Mouse (Mus musculus): ENCODE results near the gene Mtmr14.

Gene Mtmr14

DNA sequence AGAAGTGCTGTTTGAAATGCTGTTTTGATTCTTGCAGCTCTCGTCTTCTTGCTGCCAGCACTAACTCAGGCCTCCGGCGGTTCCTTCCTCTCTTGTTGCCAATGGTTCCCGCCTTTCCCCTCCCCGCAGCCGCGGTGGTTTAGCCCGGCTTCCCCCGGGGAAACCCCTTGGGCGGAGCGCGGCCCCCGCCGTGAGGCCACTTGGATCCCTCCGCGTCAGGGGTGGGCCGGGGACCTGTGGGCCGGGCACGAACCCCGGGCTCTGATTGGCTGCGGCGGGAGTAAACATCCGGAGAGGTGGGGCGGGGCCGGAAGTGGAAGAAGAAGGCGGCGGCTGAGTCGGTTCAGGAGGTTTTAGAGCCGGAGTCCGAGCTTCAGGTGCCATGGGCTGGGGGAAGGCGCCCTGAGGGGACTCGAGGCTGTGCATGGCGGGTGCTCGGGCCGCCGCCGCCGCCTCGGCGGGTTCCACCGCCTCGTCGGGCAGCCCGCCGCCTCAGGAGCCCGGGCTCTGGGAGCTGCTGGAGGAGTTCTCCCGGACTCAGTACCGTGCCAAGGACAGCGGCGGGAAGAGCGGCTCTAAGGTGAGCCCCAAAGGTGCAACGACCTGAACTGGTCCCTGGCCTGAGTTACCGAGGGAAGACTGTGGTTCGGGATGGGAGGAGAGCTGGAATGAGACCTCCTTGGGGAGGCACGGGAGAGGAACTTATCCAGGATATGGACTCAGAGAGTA is at the start of gene Mtmr14:
Mtmr14 (plus strand) TSS at position 302 of the 729 bp plus-strand sequence.
- peak; percentile 99 for DNase-seq

DNA sequence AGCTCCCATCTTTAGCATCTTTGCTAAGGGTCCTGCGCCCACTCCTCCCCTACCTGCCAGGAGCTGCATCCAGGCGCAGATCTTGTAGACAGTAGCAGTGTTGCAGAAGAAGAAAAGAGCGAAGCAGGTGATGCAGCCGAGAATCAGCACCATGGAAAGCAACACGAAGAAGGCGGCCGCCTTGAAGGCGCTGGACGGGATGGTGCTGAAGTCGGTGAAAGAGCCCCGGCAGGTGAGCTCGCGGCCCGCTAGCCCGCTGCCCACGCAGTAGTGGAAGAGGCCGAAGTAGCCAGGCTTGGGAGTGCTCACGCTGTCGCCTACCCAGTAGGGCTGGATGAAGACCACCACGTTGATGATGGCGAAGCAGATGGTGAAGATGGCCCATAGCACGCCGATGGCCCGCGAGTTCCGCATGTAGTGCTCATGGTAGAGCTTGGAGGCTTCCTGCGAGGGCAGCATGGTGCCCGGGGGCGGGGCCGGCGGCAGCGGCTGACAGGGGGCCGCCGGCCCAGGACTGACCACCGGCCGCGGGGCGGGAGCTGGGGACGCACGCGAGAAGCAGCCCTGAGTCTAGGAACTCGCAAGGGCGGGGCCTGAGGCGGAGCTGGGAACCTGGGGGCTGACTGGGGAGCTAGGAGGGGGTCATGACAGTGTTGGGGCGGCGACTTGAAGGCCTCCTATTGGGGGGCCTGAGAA is 43.7 kb upstream of the Mtmr14 start:
- DNase-seq = peak; percentile 25 to 72

DNA sequence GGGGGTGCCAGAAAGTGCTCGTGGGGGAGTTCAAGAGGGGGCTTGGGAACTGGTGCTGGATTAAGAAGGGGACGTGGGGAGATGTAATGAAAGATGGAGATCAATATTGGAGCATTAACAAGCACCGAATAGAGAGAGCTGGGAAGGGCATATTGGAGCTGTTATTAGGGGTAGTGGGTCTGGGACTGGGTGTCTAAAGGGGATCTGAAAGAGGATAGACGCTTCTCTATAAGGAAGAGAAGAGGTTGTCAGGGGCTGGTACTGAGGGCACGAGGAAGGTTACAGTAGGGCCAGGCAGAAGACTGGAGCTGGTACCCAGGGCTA is 43.2 kb upstream of the Mtmr14 start:
- no peak for DNase-seq

DNA sequence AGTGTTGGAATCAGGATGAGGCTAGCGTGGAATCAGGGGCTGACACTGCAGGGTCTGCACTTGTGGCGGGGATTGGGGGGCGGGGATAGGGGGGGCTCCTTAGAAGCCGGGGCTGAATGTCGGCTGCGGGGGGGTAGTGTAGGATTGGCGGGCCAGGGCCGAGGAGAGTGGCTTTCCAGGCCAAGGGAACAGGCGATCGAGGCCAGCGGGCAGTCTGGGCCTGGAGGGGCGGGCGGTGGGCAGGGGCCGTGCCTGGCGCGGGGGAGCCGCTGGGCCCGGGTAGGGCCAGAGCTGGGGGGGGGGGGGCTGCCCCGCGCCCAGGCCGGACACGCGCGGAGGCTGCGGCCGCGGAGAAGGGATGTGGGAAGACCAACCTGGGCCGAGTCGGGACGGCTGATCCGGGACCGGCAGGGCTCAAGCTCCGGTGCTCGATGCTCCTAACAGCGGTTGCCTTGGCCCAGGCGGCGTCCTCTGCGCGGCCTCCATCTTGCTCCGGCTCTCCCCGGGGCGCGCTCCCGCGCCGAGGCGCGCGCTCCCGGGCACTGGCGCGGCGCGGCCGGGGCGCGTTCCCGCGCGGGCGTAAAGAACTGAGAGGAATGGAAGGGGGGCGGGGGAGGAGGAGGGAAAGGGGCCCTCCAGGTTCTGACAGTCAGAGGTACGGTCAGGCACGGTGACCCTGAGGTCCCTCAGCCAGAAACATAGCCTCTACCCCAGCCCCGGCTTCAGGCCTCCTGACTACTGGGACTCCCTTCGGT is 42.6 kb upstream of the Mtmr14 start, which contains the start of gene Lhfpl4:
Lhfpl4 (minus strand) TSS at position 544 of the 755 bp plus-strand sequence.
- DNase-seq = peak in 1 of 2 experiments; percentile 5

DNA sequence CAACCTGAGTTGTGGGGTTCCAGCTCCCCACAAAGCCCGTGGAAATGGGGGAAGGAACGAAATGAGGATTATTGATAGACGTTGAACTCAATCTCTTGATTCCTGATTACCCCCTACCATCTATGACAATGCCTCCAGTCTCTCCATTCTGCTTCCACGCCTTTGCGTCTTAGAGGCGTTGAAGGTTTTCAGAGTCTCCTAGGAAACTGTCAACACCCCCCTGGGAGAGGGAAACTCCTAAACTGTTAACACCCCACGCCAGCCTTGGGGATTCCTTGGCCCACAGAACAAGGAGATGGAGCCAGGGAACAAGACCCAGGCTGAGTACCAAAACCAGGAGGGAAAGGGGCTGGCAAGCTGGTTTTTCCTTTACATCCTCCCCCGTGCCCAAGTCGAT is 42.0 kb upstream of the Mtmr14 start:
- no peak for DNase-seq

DNA sequence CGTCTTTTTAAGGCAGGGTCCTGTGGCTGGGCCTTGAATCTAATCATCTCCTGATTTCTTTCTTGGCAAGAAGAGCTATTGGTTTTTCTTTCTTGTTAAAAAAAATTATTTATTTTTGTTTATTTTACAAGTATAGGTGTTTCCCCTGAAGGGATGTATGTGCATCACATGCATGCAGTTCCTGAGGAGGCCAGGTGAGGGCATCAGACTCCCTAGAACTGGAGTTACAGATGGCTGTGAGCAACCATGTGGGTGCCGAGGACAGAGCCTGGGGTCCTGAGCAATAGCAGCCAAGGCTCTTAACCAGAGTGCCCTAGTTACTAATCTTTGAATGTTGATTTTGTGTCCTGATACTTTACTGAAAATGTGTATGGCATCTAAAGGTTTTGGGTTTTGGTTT is 21.4 kb upstream of the Mtmr14 start:
- DNase-seq = no peak

DNA sequence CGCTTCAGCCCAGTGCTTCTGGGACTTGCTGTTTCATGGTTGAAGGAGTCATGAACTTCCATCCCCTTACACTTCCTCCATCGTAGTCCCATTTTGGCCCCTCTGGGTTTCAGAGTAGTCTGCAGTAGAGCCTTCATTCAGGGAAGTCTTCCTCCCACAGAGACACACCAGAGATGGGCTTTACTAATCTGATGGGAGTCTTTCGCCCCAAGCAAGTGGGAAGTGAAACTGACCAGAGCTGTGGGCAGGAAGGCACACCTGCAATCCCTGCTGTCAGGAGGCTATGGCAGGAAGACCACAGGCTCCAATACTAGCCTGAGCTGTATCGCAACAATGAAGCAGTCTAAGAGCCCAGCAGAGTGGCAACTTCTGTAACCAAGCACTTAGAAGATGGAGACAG is 11.8 kb upstream of the Mtmr14 start:
- no peak for DNase-seq

DNA sequence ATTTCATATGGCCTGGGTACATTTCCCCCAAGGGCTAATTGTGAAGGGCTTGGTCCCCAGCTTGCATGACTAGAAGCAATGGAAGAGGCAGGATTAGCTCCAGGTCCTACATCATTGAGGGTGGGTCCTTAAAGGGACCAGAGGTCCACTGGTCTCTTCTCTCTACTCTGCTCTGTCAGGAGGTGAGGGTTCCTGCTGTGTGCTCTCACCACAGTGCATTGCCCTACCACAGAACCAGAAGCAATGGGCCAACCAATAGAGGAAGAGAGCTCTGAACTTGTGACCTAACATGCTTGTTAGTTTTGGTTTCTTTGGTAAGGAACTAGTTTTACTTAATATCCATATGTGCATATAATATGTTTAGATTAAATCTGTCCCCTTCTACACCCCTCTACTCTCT is 10.9 kb upstream of the Mtmr14 start:
- DNase-seq = no peak

DNA sequence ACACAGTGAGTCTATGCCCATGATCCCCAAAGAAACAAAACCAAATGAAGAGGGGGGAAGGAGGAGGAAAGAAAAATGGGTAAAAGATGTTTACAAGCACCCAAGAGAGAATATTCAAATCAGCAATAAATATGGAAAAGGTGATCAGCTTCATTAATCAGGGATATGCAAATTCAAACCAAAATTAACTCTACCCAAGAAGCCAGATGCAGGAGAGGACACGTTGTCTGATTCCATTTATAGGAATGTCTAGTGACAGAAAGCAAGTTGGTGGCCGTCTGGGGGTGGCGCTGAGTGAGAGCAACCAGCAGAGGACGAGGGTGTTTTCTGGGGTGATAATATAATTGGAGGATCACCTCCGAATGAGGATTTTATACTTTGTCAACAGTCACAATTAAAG is 2.5 kb upstream of the Mtmr14 start:
- DNase-seq = no peak

DNA sequence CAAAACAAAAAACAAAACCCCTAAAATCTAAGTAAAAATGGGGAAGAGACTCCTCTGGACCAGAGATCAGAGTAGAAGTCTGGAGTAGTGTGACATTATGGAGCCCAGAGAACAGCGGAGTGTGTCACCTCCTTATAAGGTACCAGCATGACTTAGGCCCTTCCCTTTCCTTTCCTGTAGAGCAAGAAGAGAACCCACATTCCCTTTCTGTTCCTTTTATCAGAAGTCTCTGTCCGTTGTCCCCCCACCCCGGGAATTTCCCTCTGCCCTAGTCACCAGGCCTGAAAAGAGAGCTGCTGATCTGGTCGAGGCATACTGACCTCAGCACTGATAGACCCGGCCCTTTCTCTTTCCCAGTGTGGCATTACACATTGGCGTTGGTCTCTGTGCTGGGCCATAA is 799 bp downstream of the Mtmr14 start:
- peak in 1 of 2 experiments; percentile 25 for DNase-seq

DNA sequence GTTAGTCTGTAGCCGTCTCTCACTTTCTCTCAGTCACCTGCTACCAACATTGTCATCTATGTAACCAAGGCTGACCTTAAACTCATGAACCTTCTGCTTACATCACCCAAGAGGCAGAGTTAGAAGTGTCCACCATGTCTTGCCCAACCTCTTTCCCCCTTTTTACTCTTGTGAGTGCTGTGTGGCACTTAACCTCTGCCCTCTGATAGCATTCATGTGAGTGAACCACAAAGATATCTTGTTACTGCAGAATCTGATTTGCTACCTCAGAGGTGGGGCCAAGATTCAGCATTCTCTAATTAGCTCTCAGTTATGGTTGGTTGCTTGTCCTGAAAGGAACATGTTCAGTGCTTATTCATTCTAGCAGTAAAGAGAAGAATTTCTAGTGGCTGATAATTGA is 5.1 kb downstream of the Mtmr14 start:
- DNase-seq = peak in 1 of 2 experiments; percentile 1

DNA sequence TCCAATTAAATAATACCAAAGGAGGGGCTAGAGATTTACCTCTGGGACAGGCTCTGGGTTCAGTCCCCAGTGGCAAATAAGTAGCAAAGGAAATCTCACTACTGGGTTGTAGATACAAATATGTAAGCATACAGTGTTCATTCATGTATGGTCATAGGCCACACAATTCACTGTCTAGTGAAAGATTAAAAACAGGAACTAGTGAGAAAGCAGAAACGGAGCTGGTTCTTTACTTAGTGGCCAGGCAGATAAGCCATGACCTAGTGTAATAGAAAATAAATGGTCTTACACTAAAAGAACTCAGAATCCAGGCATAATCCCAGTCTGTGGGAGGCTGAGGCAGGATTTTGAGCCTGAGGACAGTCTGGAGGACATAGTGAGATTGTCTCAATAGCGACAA is 7.9 kb downstream of the Mtmr14 start:
- no peak for DNase-seq

DNA sequence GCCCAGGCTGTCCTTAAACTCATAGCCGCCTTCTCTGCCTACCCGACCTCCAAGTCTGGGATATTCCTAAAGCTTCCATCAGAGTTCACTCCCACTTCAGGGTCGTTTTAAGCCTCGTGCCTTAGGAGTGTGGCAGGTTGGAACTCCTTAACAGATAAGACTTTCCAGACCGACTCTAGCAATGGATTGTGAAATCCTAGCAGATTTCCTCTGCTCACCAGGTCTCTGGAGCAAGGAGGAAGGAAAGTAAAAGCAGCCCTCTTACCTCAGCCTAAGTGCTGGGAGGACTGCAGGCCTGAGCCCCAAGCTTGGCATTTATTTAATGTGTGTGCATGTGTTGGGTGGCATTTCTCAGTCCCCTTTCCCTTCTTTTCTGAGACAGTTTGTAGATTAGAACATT is 13.1 kb downstream of the Mtmr14 start:
- no peak for DNase-seq

DNA sequence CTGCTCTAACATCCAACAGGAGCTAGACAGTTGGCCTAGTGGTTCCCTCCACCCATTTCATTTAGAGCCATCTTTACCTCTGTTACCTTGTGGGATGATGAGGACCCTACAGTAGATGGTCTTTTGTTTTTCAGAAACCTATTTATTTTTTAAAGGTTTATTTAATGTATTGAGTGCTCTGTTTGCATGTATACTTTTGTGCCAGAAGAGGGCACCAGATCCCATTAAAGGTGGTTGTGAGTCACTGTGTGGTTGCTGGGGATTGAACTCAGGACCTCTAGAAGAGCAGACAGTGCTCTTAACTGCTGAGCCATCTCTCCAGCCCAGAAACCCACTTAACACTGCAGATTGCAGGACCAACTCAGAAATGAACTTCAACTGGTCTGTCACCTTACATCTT is 14.3 kb downstream of the Mtmr14 start:
- DNase-seq = no peak

DNA sequence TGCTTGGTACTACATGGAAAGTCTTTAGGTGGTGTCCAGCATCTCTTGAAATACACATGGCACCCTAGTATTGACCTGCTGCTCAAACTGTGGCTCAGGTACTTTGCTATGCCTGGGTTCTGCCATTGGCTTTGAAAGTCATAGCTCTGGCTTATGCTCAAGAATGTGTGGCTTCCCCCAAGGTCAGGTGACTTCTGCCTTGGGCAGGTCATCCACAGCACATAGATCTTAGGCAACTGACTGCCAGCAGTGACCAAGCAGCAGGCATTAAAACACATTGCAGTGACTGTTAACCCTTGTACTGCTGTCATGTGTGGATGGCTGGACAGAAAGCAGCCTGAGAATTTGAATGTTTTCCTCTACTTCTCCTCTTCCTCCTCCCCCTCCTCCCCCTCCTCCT is 17.3 kb downstream of the Mtmr14 start:
- DNase-seq = peak; percentile 29 to 43

DNA sequence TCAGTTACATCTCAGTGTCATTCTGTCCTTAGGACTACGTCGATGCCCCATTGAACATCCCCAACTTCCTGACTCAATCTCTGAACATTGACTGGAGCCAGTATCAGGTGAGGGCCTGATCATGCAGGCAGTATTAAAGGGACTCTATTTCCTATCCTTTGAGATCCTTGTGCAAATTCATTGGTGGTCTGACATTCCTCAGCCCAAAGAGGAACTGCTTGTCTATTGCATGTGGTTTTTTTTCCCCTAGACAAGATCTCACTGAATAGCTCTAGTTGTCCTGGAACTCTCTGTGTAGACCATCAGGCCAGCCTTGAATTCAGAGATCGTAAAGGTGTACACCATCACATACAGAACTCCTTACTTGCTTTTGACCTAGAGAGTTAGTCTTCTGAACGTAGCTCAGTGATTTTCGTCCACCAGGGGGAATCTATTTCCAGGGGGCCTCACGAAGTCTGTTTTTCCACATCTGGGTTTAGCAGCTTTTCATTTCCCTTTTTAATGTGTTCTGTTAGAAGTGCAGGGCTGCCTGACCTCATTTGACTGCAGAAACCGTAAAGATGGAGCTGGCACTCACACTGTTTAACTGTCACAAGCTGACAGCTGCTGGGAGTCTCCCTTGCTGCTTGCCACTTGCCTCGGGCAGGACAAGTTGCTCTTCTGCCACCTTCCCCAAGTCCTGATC is 23.7 kb downstream of the Mtmr14 start:
- DNase-seq = no peak

DNA sequence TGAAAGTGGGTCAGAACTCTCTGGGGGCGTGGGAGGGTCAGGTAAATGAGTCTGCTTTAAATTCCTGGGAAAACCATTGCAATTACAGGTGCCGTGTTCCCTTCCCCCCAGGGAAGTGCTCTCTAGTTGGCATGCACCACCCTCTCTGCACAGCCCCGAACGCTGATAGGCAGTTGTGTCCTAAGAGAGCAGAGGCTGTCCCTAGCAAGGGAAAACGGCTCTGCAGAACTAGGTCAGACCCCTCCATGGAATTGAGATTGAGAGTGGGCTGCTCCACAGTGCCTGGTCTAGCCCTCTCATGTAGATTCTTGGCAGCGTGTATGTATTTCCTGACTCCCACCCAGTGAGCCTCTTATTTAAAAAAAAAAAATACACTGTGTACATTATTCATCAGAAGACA is 25.9 kb downstream of the Mtmr14 start:
- no peak for DNase-seq

DNA sequence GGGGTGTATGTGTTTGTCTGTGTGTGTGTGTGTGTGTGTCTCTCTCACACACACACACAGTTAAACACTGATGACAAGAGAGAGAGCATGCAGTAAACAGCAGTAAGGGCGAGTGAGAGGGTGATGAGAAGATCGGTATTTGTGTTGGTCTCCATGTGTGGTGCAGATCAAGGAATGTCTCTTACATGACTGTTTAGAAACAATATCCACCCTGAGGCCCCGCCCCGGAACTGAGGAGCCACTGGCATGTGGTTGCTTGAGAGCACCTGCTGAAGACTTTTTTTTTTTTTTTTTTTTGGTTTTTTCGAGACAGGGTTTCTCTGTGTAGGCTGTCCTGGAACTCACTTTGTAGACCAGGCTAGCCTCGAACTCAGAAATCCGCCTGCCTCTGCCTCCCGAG is 26.8 kb downstream of the Mtmr14 start:
- no peak for DNase-seq

DNA sequence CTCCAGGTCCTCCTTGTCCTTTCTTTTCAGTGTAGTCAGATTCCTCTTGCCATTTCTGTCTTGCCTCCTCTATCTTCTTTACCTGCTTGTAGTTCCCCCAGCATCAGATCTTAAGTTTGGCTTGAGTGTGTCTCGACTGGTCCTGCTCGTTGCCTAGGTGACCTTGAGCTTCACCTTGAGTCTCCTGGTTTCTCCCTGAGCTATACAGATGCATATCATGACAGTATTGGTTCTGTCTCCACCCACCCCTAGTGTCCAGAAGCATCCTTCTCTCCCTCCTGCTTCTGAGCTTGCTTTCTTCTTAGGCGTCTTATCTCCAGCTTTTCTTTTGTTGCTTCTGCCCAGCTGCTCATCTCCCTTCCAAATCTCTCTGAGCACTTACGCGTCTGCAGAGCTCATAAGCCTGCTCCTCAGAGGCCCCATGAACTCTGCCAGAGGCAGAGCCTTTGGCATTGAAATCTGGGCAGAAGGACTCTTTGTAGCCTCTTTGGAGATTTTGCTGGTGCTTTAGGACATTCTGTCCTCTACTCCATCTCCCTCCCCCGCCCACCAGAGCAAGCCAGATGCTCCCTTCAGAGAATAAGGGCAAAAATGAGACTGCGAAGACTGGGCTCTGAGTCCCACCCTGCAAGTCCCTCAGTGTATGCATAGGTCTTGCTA is 29.5 kb downstream of the Mtmr14 start:
- DNase-seq = no peak

DNA sequence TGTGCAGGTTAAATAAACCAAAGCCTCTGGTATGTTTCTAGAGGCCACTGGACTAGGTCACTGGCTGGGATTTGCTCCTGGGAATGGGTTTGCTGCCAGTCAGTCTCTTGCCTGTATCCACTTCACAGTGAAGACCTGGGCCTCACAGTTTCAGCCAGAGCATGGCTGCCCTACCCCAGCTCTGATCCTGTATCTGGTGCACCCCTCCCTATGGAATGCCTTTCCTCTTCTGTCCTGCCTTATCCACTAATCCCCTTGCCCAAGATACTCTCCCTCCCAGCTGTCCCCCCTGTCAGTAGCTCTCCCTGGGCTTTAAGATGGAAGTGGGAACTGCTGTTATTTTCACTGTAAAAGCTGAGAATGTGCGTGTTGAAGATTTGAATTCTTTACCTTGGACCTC is 30.3 kb downstream of the Mtmr14 start:
- DNase-seq = no peak

DNA sequence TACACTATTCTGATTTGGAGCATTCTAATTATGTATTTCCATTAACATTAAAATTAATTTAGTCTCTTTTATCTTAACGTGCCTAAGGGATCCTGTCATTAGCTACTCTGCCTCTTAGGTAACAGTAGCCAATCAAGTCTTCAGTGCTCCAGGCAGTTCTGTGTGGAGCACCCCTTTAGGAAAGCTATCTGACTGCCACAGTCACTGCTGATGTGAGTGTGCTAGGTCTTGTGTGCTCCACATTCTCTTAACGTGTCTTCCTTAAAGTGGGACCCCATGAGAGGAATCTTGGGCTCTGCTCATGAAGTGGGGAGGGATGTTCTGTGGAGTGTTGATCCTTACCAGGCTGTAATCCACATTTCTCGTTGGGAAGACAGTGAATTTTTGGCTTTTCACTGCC is 34.7 kb downstream of the Mtmr14 start:
- DNase-seq = no peak

DNA sequence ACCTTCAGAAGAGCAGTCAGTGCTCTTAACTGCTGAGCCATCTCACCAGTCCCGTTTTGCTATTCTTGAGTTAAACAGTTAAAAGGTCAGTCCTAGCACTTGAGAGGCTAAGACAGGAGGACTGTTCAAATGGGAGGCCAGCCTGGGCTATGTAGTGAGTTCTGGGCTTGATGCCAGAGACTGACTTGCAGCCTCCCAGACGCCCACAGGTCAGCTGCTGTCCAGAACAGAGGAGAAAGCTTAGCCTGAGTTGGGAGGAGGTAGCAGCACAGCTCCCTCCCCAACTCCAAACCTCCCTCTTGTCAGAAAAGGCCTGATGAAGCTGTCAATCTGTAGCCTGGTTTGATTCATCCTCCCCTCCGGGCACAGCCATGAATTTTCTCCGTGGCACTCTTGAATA is 39.2 kb downstream of the Mtmr14 start:
- DNase-seq = no peak

DNA sequence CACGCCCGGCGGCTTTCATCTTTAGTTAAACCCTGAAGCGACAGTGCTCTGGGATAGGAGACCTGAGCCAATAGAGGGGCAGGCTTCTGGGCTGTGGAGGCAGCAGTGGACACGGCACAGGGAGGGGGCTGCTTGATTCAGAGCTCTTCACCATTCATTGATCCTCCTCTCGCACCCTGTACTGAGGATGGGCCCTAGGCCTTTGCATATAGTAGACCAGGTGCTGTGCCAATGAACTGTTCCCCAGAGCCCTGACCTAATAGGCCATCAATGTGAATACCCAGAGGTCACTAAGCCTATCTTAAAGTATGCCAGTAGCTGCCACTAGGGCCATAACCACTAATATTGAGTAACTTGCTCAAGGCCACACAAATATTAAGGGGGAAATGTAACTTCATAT is 44.0 kb downstream of the Mtmr14 start:
- DNase-seq = no peak
